Mouse (Mus musculus) CD8-positive naive resting alpha-beta T cell, adult 57 days (primary cell): ENCODE results near the gene Vmn1r184. TPM values are rescaled to one million over a fixed set of nuclear protein-coding genes. Genes with fewer than 3 reads are reported as not detected.

ENCODE experiments used
- total RNA-seq: library from RNA; stranded (reverse); gene quantifications from one replicate; pipeline ENCODE4 v1.2.4, GENCODE M21; 2023

Vmn1r184 gene
- total RNA-seq: not detected

GRCm38 (mm10) chr7:26260034-26260433 is at the start of gene Vmn1r184:
Vmn1r184 (plus strand) TSS chr7:26260334.

GRCm38 (mm10) chr7:26306926-26307325 is 46.8 kb downstream of the Vmn1r184 start, which contains the start of gene Cyp2a4:
Cyp2a4 (plus strand) TSS chr7:26307169.

Other genes with a start within 250 kb of the Vmn1r184 start
- not detected for gene Cyp2b13, start 198.8 kb upstream of the Vmn1r184 start, total RNA-seq
- not detected for gene Cyp2b9, start 86.9 kb upstream of the Vmn1r184 start, total RNA-seq
- not detected for gene Cyp2a4, start 46.8 kb downstream of the Vmn1r184 start, total RNA-seq
- not detected for gene Nlrp9c, start 143.4 kb downstream of the Vmn1r184 start, total RNA-seq
- gene Nlrp4a, start 174.8 kb downstream of the Vmn1r184 start, total RNA-seq: not detected